Mouse (Mus musculus): ENCODE data around the gene P2rx4.

Gene P2rx4

DNA sequence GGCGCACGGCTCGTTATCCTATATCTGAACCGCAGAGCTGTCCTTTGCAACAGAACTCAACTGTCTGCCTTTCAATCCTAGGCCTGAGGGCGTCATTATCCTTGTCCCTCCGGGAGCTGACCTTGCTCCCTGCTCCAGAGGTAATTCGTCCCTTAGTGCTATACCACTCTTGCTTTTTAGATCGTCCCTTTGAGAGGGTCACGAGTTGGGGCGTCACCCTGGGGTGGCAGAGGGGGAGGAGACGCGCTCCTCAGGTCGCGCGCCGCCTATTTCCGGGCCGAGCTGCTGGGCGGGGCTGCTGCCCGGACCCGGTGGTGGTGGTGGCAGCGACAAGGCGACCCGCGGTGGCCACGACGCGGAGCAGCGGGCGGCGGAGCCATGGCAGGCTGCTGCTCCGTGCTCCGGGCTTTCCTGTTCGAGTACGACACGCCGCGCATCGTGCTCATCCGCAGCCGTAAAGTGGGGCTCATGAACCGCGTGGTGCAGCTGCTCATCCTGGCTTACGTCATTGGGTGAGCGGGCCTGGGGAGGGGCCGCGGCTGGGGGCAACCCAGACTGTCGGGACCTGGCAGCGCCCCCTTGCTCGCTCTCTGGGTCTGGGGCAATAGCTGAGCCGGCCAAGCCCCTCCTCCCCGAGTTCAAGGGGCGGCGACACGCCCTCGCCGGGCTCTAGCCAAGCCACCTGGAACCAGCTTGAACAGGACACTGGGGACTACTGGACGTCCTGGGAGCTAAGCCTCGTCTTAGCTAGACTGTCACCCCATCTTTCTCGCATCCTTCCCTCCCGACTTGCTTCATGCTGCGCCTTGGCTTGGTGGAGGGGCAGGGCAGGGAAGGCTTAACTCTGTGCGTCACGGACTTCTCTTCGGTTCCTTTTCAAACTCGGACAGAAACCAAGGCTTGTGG, at the start of gene P2rx4:
TSS of gene P2rx4 (plus strand) at position 269 of the 906 bp plus-strand sequence.
- peak; percentile 87 for DNase-seq

DNA sequence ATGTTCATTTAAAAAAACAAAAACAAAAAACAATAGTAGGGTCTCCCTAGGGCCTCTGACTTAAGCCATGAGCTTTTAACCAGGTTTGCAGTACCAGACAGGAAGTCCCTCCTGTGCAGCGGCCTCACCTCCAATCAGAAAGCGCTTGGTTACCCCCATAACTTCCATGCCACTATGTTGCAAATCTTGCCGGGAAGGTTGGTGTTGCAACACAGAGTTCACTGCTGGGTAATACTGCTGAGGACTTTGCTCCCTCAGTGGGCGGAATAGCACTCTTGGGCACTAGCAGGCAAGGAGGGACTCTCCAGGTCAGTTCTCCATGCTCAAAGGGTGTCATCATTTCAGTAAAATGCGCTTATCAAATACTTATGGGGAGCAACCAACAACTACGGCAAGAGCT, 44.8 kb upstream of the P2rx4 start:
- DNase-seq: peak; percentile 49

DNA sequence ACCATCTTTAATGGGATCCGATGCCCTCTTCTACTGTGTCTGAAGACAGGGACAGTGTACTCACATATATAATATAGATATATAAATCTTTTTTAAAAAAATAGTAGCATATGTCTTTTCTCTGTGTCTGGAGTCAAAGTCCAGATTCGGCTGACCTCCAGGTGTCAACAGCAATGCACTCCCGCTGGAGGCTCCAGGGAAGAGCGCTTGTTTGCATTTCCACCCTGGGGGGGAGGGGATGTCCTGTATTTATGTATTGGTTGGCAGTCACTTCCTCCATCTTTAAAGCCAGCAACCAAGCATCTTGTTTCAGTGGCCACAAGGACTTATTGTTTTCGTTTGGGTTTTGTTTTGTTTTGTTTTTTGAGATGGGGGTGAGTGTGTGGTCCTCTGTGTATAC, 42.3 kb upstream of the P2rx4 start:
- DNase-seq: no peak

DNA sequence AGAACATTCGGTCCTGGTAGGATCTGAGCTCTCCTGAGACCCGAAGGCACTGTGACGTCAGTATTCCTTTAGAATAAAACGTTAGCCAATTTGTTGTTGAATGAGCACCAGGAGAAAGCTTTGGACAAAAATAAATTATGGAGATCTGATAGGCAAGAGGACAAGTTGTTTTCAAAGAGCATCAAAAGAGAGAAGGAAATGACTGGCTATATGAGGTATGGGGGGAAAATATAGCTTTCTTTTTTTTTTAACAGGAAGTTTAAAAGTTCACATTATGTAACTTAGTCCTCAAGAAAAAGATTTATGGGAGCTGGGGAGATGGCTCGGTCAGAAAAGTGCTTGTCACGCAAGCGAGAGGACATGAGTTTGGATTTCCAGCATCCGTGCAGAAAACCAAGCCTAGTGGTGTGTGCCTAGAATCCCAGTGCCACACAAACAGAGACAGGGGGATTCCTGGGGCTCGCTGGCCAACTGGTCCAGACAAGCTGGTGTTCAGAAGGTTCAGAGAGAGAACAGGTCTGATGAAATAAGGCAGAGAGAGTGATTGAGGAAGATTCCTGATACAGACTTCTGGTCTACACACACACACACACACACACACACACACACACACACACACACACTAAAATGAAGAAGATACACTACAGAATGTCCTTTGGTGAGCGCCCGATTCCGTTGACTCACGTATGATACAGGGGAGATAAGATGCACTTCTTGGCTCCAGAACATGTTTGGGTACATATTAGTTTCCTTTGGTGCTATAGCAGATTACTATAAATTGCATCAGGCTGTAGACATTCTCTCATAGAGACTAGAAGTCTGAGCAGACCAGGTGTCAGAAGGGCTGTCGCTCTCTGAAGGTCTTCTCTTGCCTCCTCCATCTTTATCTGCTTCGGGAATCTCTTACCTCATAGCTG, 38.1 kb upstream of the P2rx4 start:
- peak; percentile 41 for DNase-seq

DNA sequence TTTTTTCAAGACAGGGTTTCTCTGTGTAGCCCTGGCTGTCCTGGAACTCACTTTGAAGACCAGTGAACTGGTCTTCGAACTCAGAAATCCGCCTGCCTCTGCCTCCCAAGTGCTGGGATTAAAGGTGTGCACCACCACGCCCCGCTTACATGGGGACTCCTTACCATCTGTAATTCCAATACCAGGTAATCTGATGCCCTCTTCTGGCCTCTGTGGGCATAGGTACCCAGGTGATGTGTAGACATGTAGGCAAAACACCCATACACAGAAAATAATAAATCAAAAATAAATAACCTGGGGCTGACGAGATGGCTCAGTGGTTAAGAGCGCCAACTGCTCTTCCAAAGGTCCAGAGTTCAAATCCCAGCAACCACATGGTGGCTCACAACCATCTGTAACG, 35.7 kb upstream of the P2rx4 start:
- peak; percentile 52 for DNase-seq

DNA sequence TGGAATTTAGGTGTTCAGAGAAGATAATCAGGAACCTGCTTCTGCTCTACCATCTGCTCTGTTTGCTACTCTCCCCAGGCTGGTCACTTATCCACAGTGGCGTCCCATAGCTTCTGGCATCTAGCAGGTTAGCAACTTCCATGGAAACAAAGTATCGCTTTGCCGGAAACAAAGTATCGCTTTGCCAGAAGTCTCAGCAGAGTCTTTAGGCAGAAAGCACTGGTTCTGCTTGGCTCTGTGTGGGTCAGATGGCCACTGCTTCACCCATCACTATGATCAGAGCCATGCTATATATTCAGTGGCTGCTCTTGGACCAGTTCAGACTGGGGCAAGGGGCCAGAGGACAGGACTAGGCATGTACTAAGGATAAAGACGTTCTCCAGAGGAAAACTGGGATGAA, 35.0 kb upstream of the P2rx4 start:
- DNase-seq: no peak

DNA sequence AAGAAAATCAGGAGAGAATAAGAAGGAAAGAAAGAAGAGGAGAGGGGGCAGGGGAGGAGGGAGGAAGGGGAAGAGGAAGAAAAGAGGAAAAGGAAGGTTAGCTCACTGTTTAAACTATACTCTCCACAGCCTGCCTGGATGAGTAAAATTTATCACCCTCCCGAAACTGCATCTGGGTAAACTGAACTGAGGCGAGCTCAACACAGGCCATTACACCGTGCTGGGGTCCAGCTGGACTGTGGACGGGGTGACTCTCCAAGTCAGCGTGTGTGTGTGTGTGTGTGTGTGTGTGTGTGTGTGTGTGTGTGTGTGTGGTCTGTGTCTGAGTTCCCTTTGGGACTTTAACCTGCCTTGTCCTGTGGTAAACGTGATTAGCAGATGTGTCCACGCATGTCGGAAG, 31.3 kb upstream of the P2rx4 start:
- no peak for DNase-seq

DNA sequence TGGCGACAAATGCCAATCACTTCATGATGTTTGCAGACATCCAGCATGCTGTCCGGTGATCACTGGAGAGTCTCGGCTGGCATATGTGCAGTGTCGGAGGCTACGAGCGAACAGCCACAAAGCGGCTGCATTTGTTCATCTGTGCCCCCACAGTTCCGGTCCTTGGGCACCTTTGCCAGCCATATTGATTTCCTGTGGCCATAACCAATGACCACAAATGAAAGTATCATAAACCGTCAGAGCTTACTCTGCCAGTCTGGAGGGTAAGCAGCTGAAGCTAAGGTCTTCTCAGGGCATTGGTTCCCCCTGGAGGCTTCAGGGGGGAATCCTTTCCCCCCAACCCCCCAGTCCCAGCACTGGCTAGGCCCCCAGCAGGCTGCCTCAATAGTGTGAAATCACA, 29.4 kb upstream of the P2rx4 start:
- no peak for DNase-seq

DNA sequence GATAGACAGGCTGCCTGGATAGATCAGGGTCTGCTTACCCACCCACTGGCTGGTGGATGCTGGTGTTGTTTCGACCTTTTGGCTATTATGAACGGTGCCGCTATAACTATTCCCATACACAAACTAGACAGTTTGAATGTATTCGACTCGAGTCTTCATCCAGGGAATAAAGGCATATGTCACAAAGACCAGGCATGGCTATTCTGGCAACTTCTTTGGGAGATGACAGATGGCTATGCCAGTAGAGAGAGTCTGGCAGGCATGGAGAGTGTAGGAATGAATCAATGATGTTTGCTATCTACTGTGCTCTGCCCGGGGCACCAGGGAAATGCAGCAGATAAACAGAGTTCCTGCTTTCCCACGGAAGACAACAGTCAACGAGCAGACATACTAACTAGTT, 27.5 kb upstream of the P2rx4 start:
- DNase-seq: no peak

DNA sequence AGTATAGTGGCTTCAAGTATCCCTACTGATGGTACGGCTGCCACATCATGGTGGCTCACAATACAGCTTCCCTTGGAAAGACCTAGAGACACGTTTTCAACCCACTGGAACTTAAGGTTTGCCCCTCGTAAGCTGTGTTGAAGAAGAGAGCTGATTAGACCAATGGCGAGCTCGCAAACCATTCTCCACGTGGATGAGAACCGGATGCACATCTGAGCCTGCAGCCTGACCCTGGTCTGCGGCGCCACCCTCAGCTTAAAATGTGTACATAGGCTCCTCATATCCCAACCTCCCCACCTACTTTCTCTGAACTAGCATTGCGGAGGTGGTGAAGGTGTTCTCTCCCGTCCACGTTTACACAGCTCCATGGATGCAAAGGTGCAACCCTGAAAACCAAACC, 26.1 kb upstream of the P2rx4 start:
- DNase-seq: no peak

DNA sequence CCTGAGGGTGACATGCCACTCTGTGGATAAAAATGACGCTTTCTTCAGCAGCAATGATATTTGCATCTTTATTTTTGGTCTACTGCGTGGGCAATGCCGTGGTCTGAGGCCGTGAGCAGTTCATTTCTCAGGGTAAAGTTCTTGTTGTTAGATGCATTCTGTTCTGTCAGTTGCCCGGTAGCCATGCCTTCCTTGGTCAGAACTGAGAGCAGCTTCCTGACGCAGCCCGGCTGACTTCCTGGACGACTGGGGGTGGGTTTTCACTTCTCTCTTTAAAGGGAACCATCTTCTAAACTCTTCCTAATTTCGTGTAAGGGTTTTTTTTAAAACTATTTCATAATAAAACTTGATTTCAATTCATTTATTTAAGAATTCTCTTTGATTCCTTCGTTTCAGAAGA, 23.4 kb upstream of the P2rx4 start:
- no peak for DNase-seq

DNA sequence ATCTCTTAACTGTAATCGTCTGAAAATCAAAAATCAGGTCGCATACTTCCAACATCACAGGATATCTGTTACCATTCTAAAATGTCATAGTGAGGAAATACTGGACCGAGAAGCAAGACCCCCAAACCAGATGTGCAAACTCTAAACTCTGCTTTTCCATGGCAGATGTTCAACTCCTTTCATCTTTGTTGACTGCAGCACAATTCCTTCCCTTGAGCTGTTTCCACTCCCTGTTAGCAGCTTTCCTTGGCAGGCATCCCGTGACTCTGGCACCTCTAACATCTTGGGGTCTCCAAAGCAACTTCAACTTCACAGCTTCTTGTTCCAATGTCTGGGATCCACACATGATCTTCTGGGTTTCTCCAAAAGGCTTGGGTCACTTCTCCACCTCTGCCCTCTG, 20.0 kb upstream of the P2rx4 start:
- DNase-seq: no peak

DNA sequence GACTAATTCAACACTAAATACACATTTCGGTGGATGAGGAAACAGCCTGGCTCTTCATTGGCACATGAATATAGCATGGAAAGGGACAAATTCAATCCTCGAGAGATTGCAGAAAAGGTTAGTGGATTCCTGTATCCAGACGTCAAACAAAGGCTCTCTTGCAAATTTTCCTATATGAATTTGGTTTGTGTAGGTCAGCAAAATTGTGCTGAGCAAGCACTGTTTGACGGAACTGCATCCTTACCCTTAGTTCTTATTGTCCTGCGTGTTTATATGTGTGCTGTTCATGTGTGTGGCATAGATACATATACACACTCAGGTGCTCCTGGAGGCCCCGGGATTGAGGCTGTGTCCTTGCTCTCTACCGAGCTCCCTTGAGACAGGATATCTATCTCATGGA, 18.2 kb upstream of the P2rx4 start:
- no peak for DNase-seq

DNA sequence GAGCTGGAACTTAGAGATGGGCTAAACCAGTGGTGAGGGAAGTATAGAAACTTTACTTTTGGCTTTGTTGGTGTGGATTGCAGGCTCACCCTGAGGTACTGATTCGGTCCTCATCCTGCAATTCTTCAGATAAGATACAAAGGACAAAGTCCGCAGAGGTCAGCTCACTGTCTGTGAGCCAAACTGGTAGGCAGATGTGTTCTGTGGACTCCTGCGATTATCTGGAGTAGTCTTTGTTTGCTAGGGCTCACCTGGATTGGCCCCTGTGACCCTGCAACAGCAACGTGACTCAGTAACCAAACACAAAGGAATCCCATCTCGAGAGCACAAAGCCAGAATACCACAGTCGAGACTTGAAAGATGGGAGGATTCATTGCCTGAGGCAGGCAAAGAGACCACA, 16.9 kb upstream of the P2rx4 start:
- no peak for DNase-seq

DNA sequence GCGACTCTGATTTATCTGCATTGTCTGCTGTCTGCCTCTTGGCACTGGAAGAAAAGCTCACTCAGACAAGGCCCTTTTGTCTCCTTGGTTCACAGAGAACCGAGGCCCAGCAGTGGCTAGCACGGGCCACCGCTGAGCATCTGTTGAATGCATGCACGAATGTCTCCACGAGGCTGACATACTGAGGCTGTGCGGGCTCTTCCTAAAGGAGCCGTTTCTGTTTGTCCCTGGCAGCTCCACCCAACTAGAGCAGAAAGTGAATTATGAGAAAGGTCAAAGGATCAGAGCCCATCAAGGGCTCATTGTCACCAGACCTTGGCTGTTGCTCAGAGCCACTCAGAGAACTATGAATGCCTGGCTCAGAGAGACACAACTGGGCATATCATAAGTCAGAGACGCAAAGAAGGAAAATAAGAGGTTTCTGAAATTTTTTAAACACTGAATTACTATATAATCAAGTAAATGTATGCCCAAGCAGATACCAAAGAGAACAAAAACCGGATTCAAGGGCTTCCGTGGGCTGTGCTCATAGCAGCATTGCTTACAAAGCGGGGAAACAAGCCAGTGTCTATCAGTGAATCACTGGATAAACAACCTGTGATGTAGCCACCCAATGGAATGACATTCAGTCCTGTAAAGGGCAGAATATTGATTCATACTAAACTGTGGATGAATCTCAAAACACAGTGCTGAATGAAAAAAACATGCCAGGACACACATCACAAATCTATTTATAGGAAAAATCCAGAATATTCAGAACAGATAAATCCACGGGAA, 13.7 kb upstream of the P2rx4 start:
- DNase-seq: no peak

DNA sequence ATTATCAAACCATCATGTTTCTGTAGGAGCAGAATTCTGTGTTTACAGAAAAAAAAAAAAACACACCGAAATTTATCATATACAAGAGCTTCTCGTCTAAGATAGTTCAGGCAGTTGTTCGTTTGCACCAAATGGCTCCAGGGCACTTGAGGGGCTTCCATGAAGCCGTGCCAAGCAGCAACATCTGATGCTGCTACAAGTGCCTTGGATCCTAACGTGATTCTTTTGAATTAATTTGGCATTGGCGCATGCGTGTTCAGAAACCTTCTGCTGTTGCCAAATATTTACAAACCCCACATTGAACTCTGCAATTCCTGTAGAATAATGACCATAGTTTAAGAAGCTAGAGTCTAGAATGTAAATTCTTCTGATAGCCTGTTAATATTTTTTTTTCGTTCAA, 11.8 kb upstream of the P2rx4 start:
- DNase-seq: no peak

DNA sequence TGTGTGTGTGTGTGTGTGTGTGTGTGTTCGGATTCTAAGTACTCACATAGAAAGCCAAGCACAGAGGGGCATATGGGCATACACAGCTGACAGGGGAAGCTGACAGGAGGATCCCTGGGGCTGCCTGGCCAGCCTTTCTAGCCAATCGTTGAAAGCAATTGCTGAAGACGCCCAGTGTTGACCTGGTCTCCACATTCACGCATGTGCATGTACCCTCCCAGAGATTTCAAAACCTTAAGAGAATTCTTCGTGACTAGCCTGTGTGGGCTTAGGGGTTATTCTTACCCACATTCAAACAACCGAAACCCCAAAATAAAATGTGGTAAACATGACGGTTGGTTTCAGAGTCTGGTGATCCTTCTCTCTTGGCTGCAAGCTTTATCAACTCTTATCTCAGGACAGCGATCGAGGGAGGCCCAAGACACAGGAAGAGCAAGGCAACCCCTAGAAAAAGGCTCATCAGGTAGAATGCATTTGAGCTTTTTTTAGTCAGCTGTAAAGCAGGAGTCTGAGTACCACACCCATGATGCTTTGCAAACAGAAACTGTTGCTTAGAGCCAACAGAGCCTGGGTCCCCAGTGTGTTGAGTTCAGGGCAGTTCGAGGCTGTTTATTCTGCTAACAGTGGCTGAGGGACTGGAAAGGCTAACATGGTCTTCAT, 9.2 kb upstream of the P2rx4 start:
- no peak for DNase-seq

DNA sequence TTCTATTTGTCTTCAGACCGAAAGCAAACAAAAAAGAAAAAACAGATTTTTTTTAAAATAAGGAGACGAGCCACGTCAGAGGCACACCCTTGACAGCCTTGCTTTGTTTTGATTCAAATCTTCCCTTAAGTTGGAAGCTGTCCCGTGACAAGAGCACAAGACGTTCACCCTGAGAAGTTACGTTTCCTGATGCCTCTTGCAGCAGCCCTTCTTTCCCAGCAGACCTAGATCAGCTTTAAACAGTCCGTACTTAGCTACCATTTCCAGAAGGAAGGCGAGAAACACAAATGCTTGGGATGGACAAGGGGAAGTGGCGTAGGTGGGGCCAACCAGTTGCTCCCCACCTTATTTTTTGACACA, 8.7 kb upstream of the P2rx4 start:
- no peak for DNase-seq

DNA sequence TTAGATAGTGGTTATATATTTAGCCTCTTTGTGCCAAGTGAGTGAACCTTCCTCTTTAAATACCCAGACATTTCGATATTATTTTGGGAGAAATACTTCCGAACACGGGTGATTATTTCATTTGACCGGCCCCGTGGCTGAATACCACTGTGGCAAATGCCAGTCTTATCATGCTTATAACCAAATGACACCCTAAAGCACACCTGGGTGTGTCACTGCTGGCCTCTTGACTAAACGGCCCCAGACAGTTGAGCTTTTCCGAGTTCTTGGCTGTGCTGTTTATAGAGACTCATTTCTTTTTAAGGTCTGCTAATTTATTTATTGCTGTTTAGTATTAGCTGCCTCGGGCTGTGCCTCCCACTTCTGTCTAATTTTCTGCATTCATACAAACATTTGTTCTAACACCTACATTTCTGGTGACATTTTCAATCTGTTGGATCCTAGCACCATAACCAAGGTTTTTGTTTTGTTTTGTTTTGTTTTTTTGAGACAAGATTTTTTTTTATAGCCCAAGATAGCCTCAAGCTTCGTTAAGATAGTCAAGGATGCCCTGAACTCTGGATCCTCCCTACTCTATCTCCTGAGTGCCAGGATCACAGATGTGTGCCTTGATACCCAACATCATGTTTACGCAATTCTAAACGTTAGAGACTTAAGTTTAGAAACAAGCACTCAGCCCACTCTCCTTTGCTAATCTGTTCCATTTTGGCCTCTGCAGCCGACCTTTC, 7.1 kb upstream of the P2rx4 start:
- no peak for DNase-seq

DNA sequence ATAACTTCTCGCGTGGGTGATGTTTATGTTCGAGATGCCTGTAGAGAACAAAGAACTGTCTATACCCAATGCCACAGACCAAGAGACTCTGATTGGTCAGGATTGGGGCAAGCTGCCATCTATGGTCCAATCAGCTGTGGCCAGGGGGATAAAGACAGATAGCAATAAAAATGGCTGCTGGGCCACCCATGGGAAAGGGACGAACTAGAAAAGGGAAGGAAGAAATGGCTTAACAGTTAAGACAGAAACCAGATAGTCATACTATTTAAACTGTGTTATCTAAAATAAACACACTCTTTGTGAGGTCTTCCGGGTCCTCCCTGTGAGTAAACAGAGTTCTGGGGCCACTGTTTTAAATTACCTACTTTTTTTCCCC, 6.5 kb upstream of the P2rx4 start:
- DNase-seq: no peak

DNA sequence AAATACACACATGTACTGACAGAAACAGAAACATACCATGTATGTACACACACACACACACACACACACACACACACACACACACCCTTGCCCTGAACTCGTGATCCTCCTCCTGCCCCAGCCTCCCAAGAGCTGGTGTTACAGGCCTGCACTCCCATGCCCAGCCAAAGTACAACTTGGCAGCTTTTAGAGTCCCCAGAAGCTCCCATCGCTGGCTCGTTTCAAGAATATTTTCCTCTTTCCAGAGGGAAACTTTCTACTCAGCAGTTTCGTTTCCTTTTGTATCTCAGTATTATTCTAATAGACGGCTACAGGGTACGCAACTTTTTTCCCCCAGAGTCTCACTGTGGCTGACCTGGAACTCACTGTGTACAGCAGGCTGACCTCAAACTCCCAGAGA, 5.2 kb upstream of the P2rx4 start:
- DNase-seq: peak; percentile 39

DNA sequence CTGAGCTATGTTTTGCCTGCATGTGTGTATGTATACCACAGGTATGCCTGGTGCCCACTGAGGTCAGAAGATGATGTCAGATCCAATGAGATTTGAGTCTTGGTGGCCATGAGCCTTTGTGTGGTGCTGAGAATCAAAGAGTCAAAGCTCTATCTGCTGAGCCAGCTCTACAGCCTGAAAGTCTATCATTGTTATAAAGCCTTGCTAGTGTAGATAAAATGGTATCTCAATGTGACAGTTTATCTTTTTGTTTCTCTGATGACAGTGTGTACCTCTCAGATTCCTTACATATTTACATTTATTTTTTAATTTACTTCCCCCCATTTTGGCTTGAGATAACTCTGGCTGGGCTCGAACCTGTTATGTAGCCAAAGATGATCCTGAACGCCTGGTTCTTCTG, 3.8 kb upstream of the P2rx4 start:
- DNase-seq: no peak

All from kidney, adult 9 months (tissue).